Mouse (Mus musculus) embryonic facial prominence, embryonic 13.5 days (tissue): Measurements from ENCODE around the gene Nhp2. TPM values are rescaled to one million over a fixed set of nuclear protein-coding genes. Genes with fewer than 3 reads are reported as not detected.
"Not testable (repeated sequence)": the region's sequence is repeated elsewhere in the genome, so short reads cannot be mapped to it uniquely, and the experiment has no call there.

Experiments used
- ATAC-seq: fragments of 200-750 bp; cut with Nextera tagmentation; 2 replicates; pipeline ENCODE4 v1.8.0; 2017; ENCODE audit warnings: low read depth; ENCODE audit not compliant: insufficient number of reproducible peaks, insufficient read depth, low FRiP score, low TSS enrichment
- H3K27ac ChIP-seq: fragments of 300-500 bp; sonication (generic); 2 replicates; pipeline ENCODE4 v1.5.1; 2015; ENCODE audit warnings: moderate library complexity, mild to moderate bottlenecking, inconsistent platforms
- H3K27me3 ChIP-seq: fragments of 300-500 bp; sonication (generic); 2 replicates; pipeline ENCODE4 v1.6.1; 2015; ENCODE audit warnings: mild to moderate bottlenecking, inconsistent platforms
- H3K36me3 ChIP-seq: fragments of 300-500 bp; sonication (generic); 2 replicates; pipeline ENCODE4 v1.6.1; 2015; ENCODE audit warnings: mild to moderate bottlenecking, inconsistent platforms
- H3K4me1 ChIP-seq: fragments of 300-500 bp; sonication (generic); 2 replicates; pipeline ENCODE4 v1.6.1; 2015; ENCODE audit warnings: inconsistent platforms
- H3K4me2 ChIP-seq: fragments of 300-500 bp; sonication (generic); 2 replicates; pipeline ENCODE4 v1.6.1; 2015; ENCODE audit warnings: moderate library complexity, mild to moderate bottlenecking, inconsistent platforms
- H3K4me3 ChIP-seq: fragments of 300-500 bp; sonication (generic); 2 replicates; pipeline ENCODE4 v1.5.1; 2015; ENCODE audit warnings: mild to moderate bottlenecking, inconsistent platforms
- H3K9ac ChIP-seq: fragments of 300-500 bp; sonication (generic); 2 replicates; pipeline ENCODE4 v1.6.1; 2015; ENCODE audit warnings: mild to moderate bottlenecking, inconsistent platforms
- H3K9me3 ChIP-seq: fragments of 300-500 bp; sonication (generic); 2 replicates; pipeline ENCODE4 v1.6.1; 2016; ENCODE audit warnings: inconsistent platforms
- WGBS: fragments of 180-500 bp; shearing (Covaris S2); methylation state at CpG from one replicate; pipeline ENCODE4 v1.1.7; 2015; ENCODE audit warnings: mixed read lengths; 5-methylcytosine and 5-hydroxymethylcytosine counted together
- polyA plus RNA-seq: library from polyadenylated mRNA; unstranded; fragments of >200 nt; fragmentation: Nextera tagmentation; extraction: Ambion mirVana; gene quantifications from 2 replicates; pipeline ENCODE4 v1.2.1, GENCODE M21; 2015

Nhp2 gene
- polyA plus RNA-seq, 1 experiment from 2014 or later, result 151 TPM

- H3K27ac ChIP-seq, result peak overlapping the region; percentile 66
- peaks cover 15% of the 10 kb centered on the region for H3K27me3 ChIP-seq
- peak overlapping the region; percentile 81 for H3K9ac ChIP-seq
- peak overlapping the region; percentile 67 for H3K4me3 ChIP-seq
- H3K36me3 ChIP-seq, result peaks cover 7% of the 10 kb centered on the region
- WGBS, result under 1% methylated on average over 30 of the region's 30 CpGs
- peak overlapping the region; percentile 97 for H3K4me2 ChIP-seq
- peaks cover 40% of the 10 kb centered on the region for H3K4me1 ChIP-seq
- no peak for ATAC-seq
- no peaks in the 10 kb centered on the region for H3K9me3 ChIP-seq
Observed at GRCm38 (mm10) chr11:51650261-51650660, 30.7 kb downstream of the Nhp2 start.

- Histone ChIP-seq H3K9ac (peak within 1 kb of the TSS; percentile 81), H3K4me2 (peak within 1 kb of the TSS; percentile 97), H3K27ac (peak within 1 kb of the TSS; percentile 66), H3K4me1 (peaks cover 42% of the 10 kb centered on the region), H3K27me3 (peaks cover 15% of the 10 kb centered on the region), H3K36me3 (0 out of 2 replicates have a peak, but pooled peaks cover under 1% of the 10 kb centered on the region), H3K9me3 (no peaks in the 10 kb centered on the region), H3K4me3 (peak within 1 kb of the TSS; percentile 67)
- peak; percentile 40 for ATAC-seq
- 2% methylated on average over 65 of the region's 70 CpGs for WGBS
Observed at GRCm38 (mm10) chr11:51650691-51651515, 31.4 kb downstream of the Nhp2 start, which contains the start of the genes N4bp3 and D930048N14Rik. TSS of gene N4bp3 (minus strand) at chr11:51650842. TSS of gene D930048N14Rik (plus strand) at chr11:51650954.

- Histone ChIP-seq H3K36me3 (no peaks in the 10 kb centered on the region), H3K4me1 (peaks cover 45% of the 10 kb centered on the region), H3K4me3 (no peak overlapping the region), H3K9me3 (no peaks in the 10 kb centered on the region), H3K9ac (no peak overlapping the region), H3K27ac (no peak overlapping the region), H3K4me2 (no peak overlapping the region), H3K27me3 (peaks cover 15% of the 10 kb centered on the region)
- WGBS, result 85% methylated on average over 4 of the region's 4 CpGs
- no peak for ATAC-seq
Observed at GRCm38 (mm10) chr11:51652889-51653418, 33.4 kb downstream of the Nhp2 start.

GRCm38 (mm10) chr11:51653736-51654135, 34.2 kb downstream of the Nhp2 start:
- Histone ChIP-seq H3K9me3 (no peaks in the 10 kb centered on the region), H3K4me2 (no peak overlapping the region), H3K27me3 (peaks cover 15% of the 10 kb centered on the region), H3K9ac (0 out of 2 replicates have a peak overlapping the region, but pooled peaks have one; percentile 21), H3K4me3 (no peak overlapping the region), H3K4me1 (peaks cover 48% of the 10 kb centered on the region), H3K27ac (no peak overlapping the region), H3K36me3 (no peaks in the 10 kb centered on the region)
- 86% methylated on average over 6 of the region's 6 CpGs for WGBS
- ATAC-seq, result no peak

GRCm38 (mm10) chr11:51654891-51655290, 35.4 kb downstream of the Nhp2 start:
- Histone ChIP-seq H3K4me1 (peaks cover 44% of the 10 kb centered on the region), H3K27me3 (peaks cover 5% of the 10 kb centered on the region), H3K36me3 (no peaks in the 10 kb centered on the region), H3K9ac (no peak overlapping the region), H3K27ac (no peak overlapping the region), H3K4me2 (no peak overlapping the region), H3K9me3 (no peaks in the 10 kb centered on the region), H3K4me3 (no peak overlapping the region)
- 87% methylated on average over 3 of the region's 3 CpGs for WGBS
- no peak for ATAC-seq

- H3K36me3 ChIP-seq, result no peaks in the 10 kb centered on the region
- peaks cover 38% of the 10 kb centered on the region for H3K4me1 ChIP-seq
- no peak overlapping the region for H3K27ac ChIP-seq
- 65% methylated on average over 10 of the region's 10 CpGs for WGBS
- H3K9me3 ChIP-seq, result no peaks in the 10 kb centered on the region
- no peak for ATAC-seq
- H3K9ac ChIP-seq, result no peak overlapping the region
- no peak overlapping the region for H3K4me2 ChIP-seq
- H3K27me3 ChIP-seq, result no peaks in the 10 kb centered on the region
- no peak overlapping the region for H3K4me3 ChIP-seq
Observed at GRCm38 (mm10) chr11:51656798-51657521, 37.4 kb downstream of the Nhp2 start.

GRCm38 (mm10) chr11:51658291-51658690, 38.8 kb downstream of the Nhp2 start:
- Histone ChIP-seq H3K9me3 (no peaks in the 10 kb centered on the region), H3K27me3 (no peaks in the 10 kb centered on the region), H3K4me3 (no peak overlapping the region), H3K4me2 (peak overlapping the region; percentile 40), H3K36me3 (no peaks in the 10 kb centered on the region), H3K27ac (peak overlapping the region; percentile 56), H3K9ac (peak overlapping the region; percentile 36; the same call in 1 of the 2 replicates), H3K4me1 (peaks cover 38% of the 10 kb centered on the region)
- WGBS, result 33% methylated on average over 7 of the region's 7 CpGs
- no peak for ATAC-seq

GRCm38 (mm10) chr11:51658705-51659104, 39.2 kb downstream of the Nhp2 start:
- peak overlapping the region; percentile 40 for H3K4me2 ChIP-seq
- no peak overlapping the region for H3K4me3 ChIP-seq
- peak overlapping the region; percentile 36 for H3K9ac ChIP-seq
- 23% methylated on average over 6 of the region's 6 CpGs for WGBS
- ATAC-seq, result 0 out of 2 replicates have a peak, but pooled peaks have one; percentile 73
- no peaks in the 10 kb centered on the region for H3K36me3 ChIP-seq
- no peaks in the 10 kb centered on the region for H3K9me3 ChIP-seq
- peak overlapping the region; percentile 56 for H3K27ac ChIP-seq
- peaks cover 38% of the 10 kb centered on the region for H3K4me1 ChIP-seq
- H3K27me3 ChIP-seq, result no peaks in the 10 kb centered on the region

GRCm38 (mm10) chr11:51661867-51662365, 42.4 kb downstream of the Nhp2 start:
- WGBS, result 80% methylated on average over 16 of the region's 16 CpGs
- Histone ChIP-seq H3K36me3 (no peaks in the 10 kb centered on the region), H3K9ac (no peak overlapping the region), H3K4me3 (no peak overlapping the region), H3K9me3 (no peaks in the 10 kb centered on the region), H3K4me2 (no peak overlapping the region), H3K27me3 (no peaks in the 10 kb centered on the region), H3K27ac (no peak overlapping the region), H3K4me1 (peaks cover 23% of the 10 kb centered on the region)
- ATAC-seq, result no peak

GRCm38 (mm10) chr11:51662632-51663031, 43.1 kb downstream of the Nhp2 start:
- Histone ChIP-seq H3K9ac (no peak overlapping the region), H3K4me3 (no peak overlapping the region), H3K27me3 (no peaks in the 10 kb centered on the region), H3K4me2 (no peak overlapping the region), H3K27ac (no peak overlapping the region), H3K9me3 (no peaks in the 10 kb centered on the region), H3K36me3 (no peaks in the 10 kb centered on the region), H3K4me1 (peaks cover 19% of the 10 kb centered on the region)
- no peak for ATAC-seq
- 82% methylated on average over 7 of the region's 7 CpGs for WGBS

GRCm38 (mm10) chr11:51664747-51665146, 45.2 kb downstream of the Nhp2 start:
- not testable (repeated sequence) for H3K36me3 ChIP-seq, H3K4me3 ChIP-seq, H3K4me2 ChIP-seq, H3K9ac ChIP-seq, ATAC-seq, H3K27ac ChIP-seq, H3K4me1 ChIP-seq, H3K27me3 ChIP-seq, H3K9me3 ChIP-seq
- 96% methylated on average over 7 of the region's 7 CpGs for WGBS
